Mouse (Mus musculus) liver, postnatal 0 days (tissue): ENCODE measurements around the gene Rps5. TPM values are rescaled to one million over a fixed set of nuclear protein-coding genes. Genes with fewer than 3 reads are reported as not detected.

Source experiments
- ATAC-seq: fragments of 200-750 bp; cut with Nextera tagmentation; 2 replicates; pipeline ENCODE4 v1.8.0; 2017; ENCODE audit warnings: mild to moderate bottlenecking, moderate library complexity
- DNase-seq: peaks from one replicate; pipeline ENCODE4 v3.0.0-alpha.2; 2016
- H3K27ac ChIP-seq: fragments of 300-500 bp; sonication (generic); 2 replicates; pipeline ENCODE4 v1.5.1; 2014; ENCODE audit warnings: antibody characterized with exemption, moderate library complexity, mild to moderate bottlenecking, low read depth
- H3K27me3 ChIP-seq: fragments of 300-500 bp; sonication (generic); 2 replicates; pipeline ENCODE4 v1.6.1; 2014; ENCODE audit warnings: low read length, control low read depth, mixed read lengths; ENCODE audit not compliant: insufficient read depth
- H3K36me3 ChIP-seq: fragments of 300-500 bp; sonication (generic); replicated peaks from 2 replicates; pipeline ENCODE4 v1.6.1; 2014; ENCODE audit warnings: mild to moderate bottlenecking, control low read depth, low read length, moderate library complexity, mixed read lengths; ENCODE audit not compliant: insufficient read depth
- H3K4me1 ChIP-seq: fragments of 300-500 bp; sonication (generic); 2 replicates; pipeline ENCODE4 v1.6.1; 2014; ENCODE audit warnings: antibody characterized with exemption, mild to moderate bottlenecking, control low read depth; ENCODE audit not compliant: insufficient read depth
- H3K4me2 ChIP-seq: fragments of 300-500 bp; sonication (generic); 2 replicates; pipeline ENCODE4 v1.6.1; 2014; ENCODE audit warnings: low read depth, mild to moderate bottlenecking, low read length, moderate library complexity, mixed read lengths
- H3K4me3 ChIP-seq: fragments of 300-500 bp; sonication (generic); 2 replicates; pipeline ENCODE4 v1.5.1; 2014; ENCODE audit warnings: low read depth, low read length
- H3K9ac ChIP-seq: fragments of 300-500 bp; sonication (generic); replicated peaks from 2 replicates; pipeline ENCODE4 v1.6.1; 2014; ENCODE audit warnings: mild to moderate bottlenecking, moderate library complexity
- H3K9me3 ChIP-seq: fragments of 300-500 bp; sonication (generic); 2 replicates; pipeline ENCODE4 v1.6.1; 2016; ENCODE audit warnings: mild to moderate bottlenecking, control low read depth, low read length, mixed read lengths
- CTCF ChIP-seq: sonication (generic); IDR thresholded peaks from 2 replicates; pipeline ENCODE4 v1.5.1; 2016; ENCODE audit warnings: antibody characterized with exemption, low read depth
- EP300 ChIP-seq: IDR thresholded peaks from 2 replicates; pipeline ENCODE4 v1.6.1; 2016; ENCODE audit warnings: antibody characterized with exemption, low read depth, mild to moderate bottlenecking
- WGBS: fragments of 180-500 bp; shearing (Covaris S2); extraction: QIAGEN DNeasy Blood & Tissue Kit; methylation state at CpG from one replicate; pipeline ENCODE4 v1.1.7; 2014; ENCODE audit not compliant: insufficient replicate concordance; 5-methylcytosine and 5-hydroxymethylcytosine counted together
- polyA plus RNA-seq: library from polyadenylated mRNA; unstranded; fragments of >200 nt; fragmentation: Nextera tagmentation; extraction: Ambion mirVana; gene quantifications from 2 replicates; pipeline ENCODE4 v1.2.1, GENCODE M21; 2015

Gene Rps5
- polyA plus RNA-seq, 1 experiment from 2014 or later, result 564 TPM

DNA sequence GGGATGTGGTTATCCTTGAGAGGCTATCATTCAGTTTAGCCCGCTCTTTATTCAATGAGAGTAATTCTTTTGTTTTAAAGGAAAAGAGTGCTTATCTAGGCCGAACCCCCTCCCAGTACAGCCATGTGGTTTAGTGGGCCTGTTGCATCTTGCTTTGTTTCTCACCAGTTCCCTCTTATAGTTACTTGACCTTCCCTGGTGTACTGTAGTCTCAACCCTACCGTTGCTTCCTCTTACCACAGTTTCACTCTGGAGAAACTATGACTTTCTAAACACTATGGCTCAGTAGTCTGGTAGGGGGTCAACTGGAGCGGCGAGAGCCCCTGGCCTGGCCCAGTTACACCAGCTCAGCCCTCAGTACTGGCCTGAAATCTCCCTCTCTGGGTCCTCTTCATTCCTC lies 34.5 kb upstream of the Rps5 start:
- no peaks in the 10 kb centered on the region for H3K9me3 ChIP-seq
- DNase-seq (no peak), ATAC-seq (no peak)
- H3K4me1 ChIP-seq, result no peaks in the 10 kb centered on the region
- H3K36me3 ChIP-seq, result peaks cover 37% of the 10 kb centered on the region
- H3K4me3 ChIP-seq, result no peak overlapping the region
- H3K27ac ChIP-seq, result no peak overlapping the region
- H3K27me3 ChIP-seq, result no peaks in the 10 kb centered on the region
- 77% methylated on average over 5 of the region's 5 CpGs for WGBS
- no peak overlapping the region for H3K9ac ChIP-seq
- no peak overlapping the region for H3K4me2 ChIP-seq
- TF ChIP-seq CTCF, result no peak
- TF ChIP-seq EP300, result no peak

DNA sequence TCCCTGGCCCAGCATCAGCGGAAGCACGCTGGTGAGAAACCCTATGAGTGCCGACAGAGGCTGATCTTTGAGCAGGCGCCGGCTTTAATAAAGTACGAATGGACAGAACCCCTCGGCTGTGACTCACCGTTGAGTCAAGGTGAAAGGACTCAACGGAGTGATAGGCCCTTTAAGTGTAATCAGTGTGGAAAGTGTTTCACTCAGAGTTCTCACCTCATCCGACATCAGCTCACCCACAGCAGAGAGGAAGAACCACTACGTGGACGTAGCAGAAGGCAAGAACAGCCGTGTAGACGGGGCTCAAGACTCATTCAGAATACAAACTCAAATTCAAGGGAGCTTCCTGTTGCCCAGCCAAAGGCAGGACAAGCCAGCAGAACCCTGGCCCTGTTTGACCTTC lies 31.2 kb upstream of the Rps5 start:
- no peak overlapping the region for H3K4me3 ChIP-seq
- no peak for ATAC-seq
- TF ChIP-seq EP300, result no peak
- TF ChIP-seq CTCF, result no peak

DNA sequence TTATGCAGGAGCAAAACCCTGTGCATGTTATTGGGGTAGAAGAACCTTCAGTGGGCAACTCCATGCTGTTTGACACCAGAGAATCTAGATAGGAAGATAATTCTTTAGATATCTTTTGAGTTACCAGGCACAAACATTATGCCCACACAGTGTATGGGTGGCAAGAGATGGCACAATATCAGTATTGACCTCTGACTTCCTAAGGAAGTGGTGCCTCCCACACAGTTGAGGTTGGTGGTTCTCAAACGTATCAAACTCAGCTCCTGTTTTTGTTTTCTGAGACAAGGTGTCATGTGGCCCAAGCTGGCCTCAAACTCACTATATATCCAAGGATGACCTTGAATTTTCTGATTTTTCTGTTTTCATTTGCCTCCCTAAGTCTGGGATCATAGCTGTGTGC lies 30.8 kb upstream of the Rps5 start:
- WGBS, result 45% methylated on average over 1 of the region's 1 CpGs
- no peak for ATAC-seq
- no peak for DNase-seq

More for the DNA sequence above, 31.2 kb upstream of the Rps5 start:
- no peak overlapping the region for H3K4me2 ChIP-seq
- no peak overlapping the region for H3K27ac ChIP-seq
- no peaks in the 10 kb centered on the region for H3K27me3 ChIP-seq
- peaks cover 28% of the 10 kb centered on the region for H3K36me3 ChIP-seq
- 85% methylated on average over 14 of the region's 14 CpGs for WGBS
- DNase-seq, result no peak
- no peaks in the 10 kb centered on the region for H3K4me1 ChIP-seq
- no peaks in the 10 kb centered on the region for H3K9me3 ChIP-seq
- no peak overlapping the region for H3K9ac ChIP-seq

DNA sequence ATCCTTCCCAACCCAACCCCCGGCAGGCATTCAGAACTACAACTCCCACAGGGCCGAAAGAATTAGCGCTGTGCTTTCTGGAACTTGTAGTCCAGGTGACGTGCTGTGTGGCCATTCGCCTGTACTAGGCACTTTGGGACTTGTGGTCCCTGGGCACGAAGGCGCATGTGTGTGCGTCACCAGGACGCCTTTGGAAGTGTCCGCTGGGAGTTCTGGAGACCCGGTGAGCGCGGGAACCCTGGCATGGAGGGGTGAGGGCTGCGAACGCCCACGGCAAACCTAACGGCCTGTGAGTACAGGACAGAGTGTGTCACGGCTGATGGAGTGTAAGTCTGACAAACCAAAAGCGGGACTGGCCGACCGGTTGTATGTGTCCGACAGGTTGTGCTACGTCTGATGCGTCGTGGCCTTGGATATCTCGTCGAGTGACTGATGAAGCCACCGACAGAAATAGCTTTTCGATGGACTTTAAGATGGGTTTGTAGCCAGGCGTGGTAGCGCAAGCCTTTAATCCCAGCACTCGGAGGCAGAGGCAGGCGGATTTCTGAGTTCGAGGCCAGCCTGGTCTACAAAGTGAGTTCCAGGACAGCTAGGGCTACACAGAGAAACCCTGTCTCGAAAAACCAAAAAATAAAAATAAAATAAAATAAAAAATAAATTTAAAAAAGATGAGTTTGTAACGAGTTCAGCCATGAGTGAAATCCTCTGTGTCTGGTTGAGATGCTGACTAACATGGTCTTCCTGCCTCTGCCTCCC lies 24.3 kb upstream of the Rps5 start, which contains the start of gene Zscan22:
TSS of gene Zscan22 (plus strand) at position 161 of the 756 bp plus-strand sequence.
- Histone ChIP-seq H3K27me3 (no peaks in the 10 kb centered on the region), H3K4me1 (peaks cover 7% of the 10 kb centered on the region; the same call in 1 of the 2 replicates), H3K4me2 (peak within 1 kb of the TSS; percentile 69), H3K27ac (peak within 1 kb of the TSS; percentile 19; the same call in 1 of the 2 replicates), H3K4me3 (peak within 1 kb of the TSS; percentile 58), H3K36me3 (no peaks in the 10 kb centered on the region), H3K9ac (peak within 1 kb of the TSS; percentile 60), H3K9me3 (no peaks in the 10 kb centered on the region)
- peak; percentile 88 for DNase-seq
- no peak for TF ChIP-seq CTCF
- TF ChIP-seq EP300, result no peak
- peak; percentile 100 for ATAC-seq
- WGBS, result 5% methylated on average over 36 of the region's 36 CpGs

More for the DNA sequence above, 30.8 kb upstream of the Rps5 start:
- no peaks in the 10 kb centered on the region for H3K9me3 ChIP-seq
- H3K4me1 ChIP-seq, result no peaks in the 10 kb centered on the region
- TF ChIP-seq CTCF, result no peak
- TF ChIP-seq EP300, result no peak
- H3K27me3 ChIP-seq, result no peaks in the 10 kb centered on the region
- H3K4me2 ChIP-seq, result no peak overlapping the region
- no peak overlapping the region for H3K27ac ChIP-seq
- no peak overlapping the region for H3K9ac ChIP-seq
- H3K4me3 ChIP-seq, result no peak overlapping the region
- peaks cover 26% of the 10 kb centered on the region for H3K36me3 ChIP-seq

DNA sequence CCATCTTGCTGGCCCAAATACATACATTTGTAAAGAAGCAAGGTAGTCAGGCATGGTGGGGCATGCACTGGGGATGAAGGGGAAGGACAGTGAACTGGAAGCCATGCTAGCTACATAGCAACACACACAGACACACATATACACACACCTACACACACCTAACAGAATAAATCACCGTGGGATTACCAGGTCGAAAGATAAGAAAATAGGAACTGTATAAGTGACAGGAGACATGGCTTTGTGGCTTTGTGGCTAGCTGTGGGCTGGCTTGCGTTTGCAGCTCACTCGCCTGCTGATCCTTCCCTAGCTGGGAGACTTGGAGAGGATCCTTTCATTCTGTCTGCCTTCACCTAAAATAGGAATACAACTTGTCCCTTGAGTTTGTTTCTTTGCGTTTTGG lies 20.6 kb upstream of the Rps5 start:
- no peaks in the 10 kb centered on the region for H3K9me3 ChIP-seq
- no peak overlapping the region for H3K27ac ChIP-seq
- TF ChIP-seq EP300 (no peak), CTCF (no peak)
- H3K36me3 ChIP-seq, result peaks cover 9% of the 10 kb centered on the region
- 51% methylated on average over 5 of the region's 5 CpGs for WGBS
- H3K4me1 ChIP-seq, result peaks cover 7% of the 10 kb centered on the region; the same call in 1 of the 2 replicates
- no peak for DNase-seq
- no peak overlapping the region for H3K9ac ChIP-seq
- ATAC-seq, result no peak
- no peak overlapping the region for H3K4me3 ChIP-seq
- no peak overlapping the region for H3K4me2 ChIP-seq
- no peaks in the 10 kb centered on the region for H3K27me3 ChIP-seq

DNA sequence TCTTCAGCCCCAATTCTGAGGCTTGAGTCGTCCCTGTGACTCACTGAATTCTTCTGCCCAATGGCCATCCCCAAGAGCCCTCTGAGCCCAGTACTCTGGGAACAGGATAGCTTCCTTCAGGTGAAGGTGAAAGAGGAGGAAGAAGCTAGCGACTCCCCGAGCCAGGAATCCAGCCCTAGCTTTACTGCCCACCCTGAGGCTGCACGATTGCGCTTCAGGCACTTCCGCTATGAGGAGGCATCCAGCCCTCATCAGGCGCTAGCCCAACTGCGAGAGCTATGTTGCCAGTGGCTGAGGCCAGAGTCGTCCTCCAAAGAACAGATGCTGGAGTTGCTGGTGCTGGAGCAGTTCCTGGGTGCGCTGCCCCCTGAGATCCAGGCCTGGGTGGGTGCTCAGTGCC lies 18.5 kb upstream of the Rps5 start:
- peak overlapping the region; percentile 50 for H3K4me2 ChIP-seq
- peaks cover 24% of the 10 kb centered on the region for H3K36me3 ChIP-seq
- DNase-seq (peak; percentile 24), ATAC-seq (no peak; the same call in 1 of the 2 replicates)
- H3K9me3 ChIP-seq, result no peaks in the 10 kb centered on the region
- 40% methylated on average over 10 of the region's 10 CpGs for WGBS
- H3K9ac ChIP-seq, result no peak overlapping the region
- H3K27ac ChIP-seq, result no peak overlapping the region
- H3K4me3 ChIP-seq, result 0 out of 2 replicates have a peak overlapping the region, but pooled peaks have one; percentile 1
- TF ChIP-seq EP300 (no peak), CTCF (no peak)
- H3K4me1 ChIP-seq, result peaks cover 3% of the 10 kb centered on the region; the same call in 1 of the 2 replicates
- H3K27me3 ChIP-seq, result no peaks in the 10 kb centered on the region
